Mouse (Mus musculus): ENCODE measurements around the gene Ptgfrn.

DNA sequence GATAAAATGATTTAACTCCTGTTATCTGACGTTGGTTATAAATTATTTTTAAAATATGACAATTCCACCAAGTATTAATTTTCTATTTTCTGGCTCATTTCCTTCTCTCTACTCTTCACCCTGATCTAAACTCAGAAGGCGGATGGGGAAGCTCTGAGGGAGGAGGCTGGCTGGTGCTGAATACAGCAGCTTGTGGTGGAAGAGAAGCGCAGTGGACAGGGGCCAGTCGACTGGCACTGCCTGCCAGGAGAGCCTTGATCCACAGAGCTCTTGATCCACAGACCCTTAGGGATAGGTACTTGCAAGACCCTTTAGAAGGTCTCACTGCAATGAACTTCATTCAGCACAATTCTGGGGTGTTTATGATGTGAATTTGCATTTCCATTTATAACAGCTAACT is 29.2 kb downstream of the Ptgfrn start:
- TF ChIP-seq EP300 (IDR thresholded peaks at IDR 0.05; ENCODE audit: low read depth) (no peak), CTCF (IDR thresholded peaks at IDR 0.05; ENCODE audit: low read depth) (no peak)

Measured in heart, postnatal 0 days (tissue).